Mouse (Mus musculus): ENCODE data around the gene Eml4.

The Eml4 gene

GRCm38 (mm10) chr17:83340895-83341524 lies 9.7 kb upstream of the Eml4 start:
- no peak for DNase-seq (ENCODE audit: low read depth, low spot score)

DNA sequence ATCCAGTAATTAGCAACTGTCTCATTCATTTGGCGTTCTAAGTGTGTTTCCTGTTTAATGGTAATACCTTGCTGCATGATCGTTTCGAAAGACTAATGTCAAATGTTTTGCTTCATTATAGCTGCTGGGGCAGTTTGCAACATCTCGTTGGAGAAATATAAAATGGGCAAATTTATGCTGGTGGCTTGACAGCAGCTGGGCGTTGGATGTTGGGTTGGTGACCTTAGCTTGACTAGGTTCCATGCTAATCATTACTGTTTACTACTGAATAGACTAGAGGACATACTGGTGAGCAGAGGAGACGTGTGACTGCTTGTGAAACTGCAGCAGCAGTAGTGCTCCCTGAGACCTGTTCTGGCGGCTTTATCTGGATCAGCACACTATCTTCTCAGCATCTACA lies 6.5 kb upstream of the Eml4 start:
- DNase-seq (ENCODE audit: low read depth, low spot score), result no peak

DNA sequence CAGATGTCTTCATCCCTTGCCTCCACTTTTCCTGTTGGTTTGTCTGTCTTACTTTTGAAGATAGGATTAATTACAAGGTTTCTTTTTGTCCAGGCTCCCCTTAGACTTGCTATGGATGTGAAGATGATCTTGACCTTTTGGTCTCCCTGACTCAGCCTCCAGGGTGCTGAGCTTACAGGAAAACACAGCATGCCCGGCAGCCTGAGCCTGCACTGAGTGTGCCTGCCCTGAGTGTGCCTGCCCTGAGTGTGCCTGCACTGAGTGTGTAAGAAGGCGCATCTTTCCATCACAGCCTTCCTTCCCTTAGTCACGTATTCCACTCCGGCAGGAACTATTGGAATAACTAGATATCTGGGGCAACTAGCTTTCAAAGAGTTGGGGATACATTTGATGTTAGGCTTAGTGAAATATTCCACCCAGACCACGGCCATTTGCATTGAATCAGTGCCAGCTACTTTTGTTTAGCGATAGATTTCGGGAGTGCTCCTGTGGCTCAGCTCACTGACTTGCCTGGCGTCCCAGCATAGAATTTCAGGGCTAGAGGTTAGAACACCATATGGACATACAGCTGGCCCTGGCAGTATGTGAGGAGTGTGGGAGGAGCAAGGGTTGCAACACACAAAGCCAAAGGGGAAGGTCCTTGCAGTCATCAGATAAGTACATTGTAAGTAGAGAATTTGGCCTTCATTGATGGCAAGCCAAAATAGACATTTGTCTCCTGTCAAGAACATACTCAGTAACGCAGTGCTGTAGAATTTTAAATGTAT lies 2.5 kb upstream of the Eml4 start:
- no peak for DNase-seq (ENCODE audit: low read depth, low spot score)

DNA sequence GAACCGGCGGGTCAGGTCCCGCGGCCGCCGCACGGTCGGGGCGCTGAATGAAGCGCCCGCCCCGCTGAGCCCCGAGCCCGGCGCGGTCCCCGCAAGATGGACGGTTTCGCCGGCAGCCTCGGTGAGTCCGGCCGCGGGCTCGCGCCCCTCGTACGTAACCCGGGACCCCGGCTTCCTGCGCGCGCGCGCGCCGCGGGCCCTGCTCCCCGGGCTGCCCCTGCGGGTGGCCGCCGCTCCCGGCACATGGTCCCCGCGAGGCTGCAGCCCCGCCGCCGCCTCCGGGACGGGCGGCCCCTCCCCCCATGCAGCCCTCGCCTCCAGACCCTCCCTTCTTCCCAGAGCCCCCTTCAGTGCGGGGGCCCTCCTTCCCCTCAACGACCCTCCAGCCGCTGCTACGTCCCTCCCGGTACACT lies 394 bp downstream of the Eml4 start:
- no peak for DNase-seq (ENCODE audit: low read depth, low spot score)

GRCm38 (mm10) chr17:83351601-83352413 lies 1.1 kb downstream of the Eml4 start:
- no peak for DNase-seq (ENCODE audit: low read depth, low spot score)

GRCm38 (mm10) chr17:83352456-83352855 lies 1.7 kb downstream of the Eml4 start:
- no peak for DNase-seq (ENCODE audit: low read depth, low spot score)

DNA sequence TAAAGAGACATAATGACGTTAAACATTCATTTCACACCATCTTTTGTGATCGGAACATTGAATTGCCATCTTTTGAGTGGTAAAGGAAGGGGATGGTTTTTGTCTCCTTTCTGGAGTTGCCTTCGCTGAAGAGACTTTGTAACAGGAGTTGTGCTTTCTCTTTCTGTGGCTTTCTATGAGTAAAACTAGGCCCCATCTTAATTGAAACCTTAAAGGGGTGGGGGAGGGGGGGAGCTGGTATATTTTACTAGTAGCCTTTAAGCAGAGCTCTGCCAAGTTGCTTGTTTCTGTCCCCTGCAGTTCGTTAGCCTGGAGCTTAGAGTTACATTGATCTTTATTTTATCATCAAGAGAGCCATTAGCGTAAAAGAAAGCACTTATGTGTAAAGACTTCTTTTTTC lies 2.3 kb downstream of the Eml4 start:
- DNase-seq (ENCODE audit: low read depth, low spot score), result no peak

- no peak for DNase-seq (ENCODE audit: low read depth, low spot score)
These were observed 2.7 kb downstream of the Eml4 start for GRCm38 (mm10) chr17:83353460-83353859.

GRCm38 (mm10) chr17:83355481-83355880 lies 4.8 kb downstream of the Eml4 start:
- no peak for DNase-seq (ENCODE audit: low read depth, low spot score)

GRCm38 (mm10) chr17:83359934-83360333 lies 9.2 kb downstream of the Eml4 start:
- DNase-seq (ENCODE audit: low read depth, low spot score), result no peak

DNA sequence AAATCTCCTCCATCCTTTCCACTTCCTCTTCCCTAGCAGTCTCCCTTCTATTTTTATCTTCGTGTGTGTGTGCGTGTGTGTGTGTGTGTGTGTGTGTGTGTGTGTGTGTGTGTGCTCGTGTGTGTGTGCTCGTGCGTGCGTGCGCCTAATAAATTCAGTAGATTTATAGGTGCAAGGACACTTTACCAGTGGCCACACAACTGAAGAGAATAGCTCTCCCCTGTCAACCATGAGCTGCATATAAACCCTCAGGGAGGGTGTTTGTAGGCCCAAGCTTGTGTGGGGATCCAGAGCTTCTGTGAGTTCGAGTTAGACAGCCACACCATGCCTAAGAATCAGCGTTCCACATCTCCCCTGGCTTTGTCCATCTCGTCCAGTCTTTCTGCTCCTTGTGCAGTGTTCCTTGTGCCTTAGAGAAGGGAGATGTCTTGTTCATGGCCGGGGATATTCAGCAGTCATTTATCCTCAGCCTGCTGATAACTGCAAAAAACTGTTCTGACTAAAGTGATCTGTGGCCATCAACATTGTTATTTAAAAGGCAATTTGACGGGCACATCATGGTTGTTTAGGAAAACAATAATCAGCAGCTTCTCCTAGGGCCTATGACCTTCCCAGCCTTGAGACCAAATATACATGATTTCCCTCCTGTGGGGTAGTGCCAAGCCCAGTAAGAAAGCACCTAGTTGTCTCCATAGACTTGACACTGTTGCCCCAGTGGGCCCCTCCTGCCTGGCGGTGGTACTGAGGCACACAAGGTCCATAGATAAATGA lies 10.2 kb downstream of the Eml4 start:
- DNase-seq (ENCODE audit: low read depth, low spot score), result no peak

DNA sequence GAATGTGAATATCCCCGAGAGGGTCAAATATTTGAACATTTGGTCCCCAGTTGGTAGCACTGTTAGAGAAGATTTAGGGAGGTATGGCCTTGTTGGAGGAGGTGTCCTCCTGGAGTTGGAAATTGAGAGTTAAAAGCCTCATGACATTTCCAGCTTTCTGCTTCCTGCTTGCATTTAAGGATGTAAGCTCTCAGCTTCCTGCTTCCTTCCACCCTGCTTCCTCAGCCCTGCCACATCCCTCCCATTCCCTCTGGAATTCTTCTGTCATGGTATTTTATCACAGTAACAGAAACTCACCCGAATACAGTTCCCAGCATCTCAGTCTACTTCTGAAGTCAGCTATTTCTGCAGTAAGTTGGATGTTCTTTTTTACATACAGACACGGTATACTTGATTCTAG lies 12.3 kb downstream of the Eml4 start:
- no peak for DNase-seq (ENCODE audit: low read depth, low spot score)

DNA sequence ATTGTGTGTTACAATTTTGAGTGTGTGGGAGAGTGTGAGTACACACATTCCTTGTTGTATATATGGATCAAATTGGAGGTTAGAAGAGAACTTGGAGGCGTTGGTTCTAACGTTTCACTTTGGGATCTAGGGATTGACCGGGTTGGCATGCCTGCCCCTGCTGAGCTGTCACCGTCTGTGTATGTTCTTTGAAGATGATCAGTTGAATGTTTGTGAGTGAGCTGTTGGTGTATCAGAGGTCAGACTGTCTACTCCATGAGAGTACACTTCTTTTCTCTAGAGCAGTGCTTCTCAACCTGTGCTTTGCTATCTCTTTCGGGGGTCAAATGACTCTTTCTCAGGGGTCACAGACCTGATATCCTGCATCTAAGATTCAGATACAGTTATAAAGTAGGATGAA lies 13.6 kb downstream of the Eml4 start:
- no peak for DNase-seq (ENCODE audit: low read depth, low spot score)

DNA sequence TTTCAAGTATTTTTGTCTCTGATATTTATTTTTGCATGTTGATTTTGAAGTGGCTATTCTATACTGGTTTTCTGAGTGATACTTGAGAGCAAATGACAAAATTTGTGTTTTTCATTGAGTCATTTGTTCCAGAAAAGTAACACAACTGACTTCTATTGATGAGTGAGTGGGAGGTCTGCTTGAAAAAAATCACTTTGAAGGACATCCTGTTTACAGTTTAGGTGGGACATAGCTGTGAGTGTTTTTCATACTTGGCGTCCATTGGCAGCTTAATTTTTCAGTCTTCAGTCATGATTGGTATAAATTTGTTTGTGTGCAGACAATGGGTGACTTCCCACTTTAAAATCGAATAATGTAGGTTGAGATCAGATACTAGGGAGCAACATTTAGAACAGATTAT lies 14.4 kb downstream of the Eml4 start:
- no peak for DNase-seq (ENCODE audit: low read depth, low spot score)

GRCm38 (mm10) chr17:83365614-83366355 lies 15.1 kb downstream of the Eml4 start:
- DNase-seq (ENCODE audit: low read depth, low spot score), result no peak

GRCm38 (mm10) chr17:83367387-83367786 lies 16.7 kb downstream of the Eml4 start:
- no peak for DNase-seq (ENCODE audit: low read depth, low spot score)

- DNase-seq (ENCODE audit: low read depth, low spot score), result no peak
These were observed 23.4 kb downstream of the Eml4 start for GRCm38 (mm10) chr17:83374123-83374522.

- DNase-seq (ENCODE audit: low read depth, low spot score), result no peak
These were observed 25.1 kb downstream of the Eml4 start for GRCm38 (mm10) chr17:83375848-83376247.

- DNase-seq (ENCODE audit: low read depth, low spot score), result no peak
These were observed 26.1 kb downstream of the Eml4 start for GRCm38 (mm10) chr17:83376801-83377200.

DNA sequence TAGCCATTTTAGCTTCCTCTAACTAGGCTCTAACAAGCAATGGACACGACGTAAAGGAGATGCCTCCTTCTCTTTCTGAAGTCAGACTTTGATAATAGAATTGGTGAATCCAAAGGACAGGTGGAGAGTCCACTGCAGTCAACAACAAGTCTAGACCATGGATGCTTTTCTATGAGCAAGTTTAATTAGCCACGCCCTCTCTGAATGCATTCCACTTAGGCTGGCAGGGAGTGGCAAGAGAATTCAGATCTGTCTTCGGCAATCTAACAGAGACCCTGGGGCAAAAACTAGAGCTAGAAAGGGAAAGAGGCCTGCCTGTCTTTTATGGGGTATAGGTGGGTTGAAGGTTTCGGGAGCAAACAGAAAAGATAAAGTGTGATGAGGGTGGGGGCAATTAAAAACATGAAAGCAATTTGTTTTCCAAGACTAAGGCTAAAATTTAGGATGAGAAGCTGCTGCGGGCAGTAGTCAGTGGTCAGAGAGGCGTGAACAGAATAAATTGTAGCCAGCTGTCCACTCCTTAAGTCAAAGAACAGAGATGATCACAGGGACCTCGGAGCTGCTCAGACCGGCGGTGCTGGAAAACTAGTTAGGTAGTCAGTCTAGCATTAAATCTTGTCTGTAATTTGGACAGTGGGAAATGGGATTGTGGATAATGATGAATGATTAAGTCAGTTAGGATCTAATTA lies 27.2 kb downstream of the Eml4 start:
- DNase-seq (ENCODE audit: low read depth, low spot score), result no peak

DNA sequence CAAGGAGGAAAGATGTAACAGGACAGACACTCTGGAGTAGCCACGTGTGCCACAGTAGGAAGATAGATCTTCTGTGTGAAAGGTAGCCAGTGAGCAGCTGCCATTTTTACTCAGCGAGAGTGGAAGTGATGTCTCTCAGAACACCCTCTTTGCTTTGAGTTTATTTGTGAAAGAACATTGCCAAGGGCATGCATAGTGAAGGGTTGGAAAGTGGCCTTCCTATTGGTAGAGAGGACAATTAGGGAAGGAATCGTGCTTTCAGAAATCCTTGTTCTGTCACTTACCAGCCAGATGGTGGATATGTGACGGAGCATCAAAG lies 27.7 kb downstream of the Eml4 start:
- no peak for DNase-seq (ENCODE audit: low read depth, low spot score)
